Mouse (Mus musculus) heart, postnatal 0 days (tissue): Measurements from ENCODE around the gene Fam126a. TPM values are rescaled to one million over a fixed set of nuclear protein-coding genes. Genes with fewer than 3 reads are reported as not detected.
"Not testable (repeated sequence)": the region's sequence is repeated elsewhere in the genome, so short reads cannot be mapped to it uniquely, and the experiment has no call there.

Experiments
- ATAC-seq: fragments of 200-750 bp; cut with Nextera tagmentation; 2 replicates; pipeline ENCODE4 v1.8.0; 2017; ENCODE audit warnings: low read depth, moderate number of reproducible peaks, moderate library complexity; ENCODE audit not compliant: insufficient read depth
- DNase-seq: peaks from one replicate; pipeline ENCODE4 v3.0.0-alpha.2; 2016; ENCODE audit warnings: low spot score
- H3K27ac ChIP-seq: fragments of 300-500 bp; sonication (generic); 2 replicates; pipeline ENCODE4 v1.5.1; 2014; ENCODE audit warnings: low read depth, mild to moderate bottlenecking
- H3K27me3 ChIP-seq: fragments of 300-500 bp; sonication (generic); 2 replicates; pipeline ENCODE4 v1.6.1; 2014; ENCODE audit warnings: low read length, mixed read lengths; ENCODE audit not compliant: control insufficient read depth, insufficient read depth
- H3K36me3 ChIP-seq: fragments of 300-500 bp; sonication (generic); replicated peaks from 2 replicates; pipeline ENCODE4 v1.6.1; 2014; ENCODE audit warnings: low read length, mixed read lengths; ENCODE audit not compliant: control insufficient read depth, insufficient read depth
- H3K4me1 ChIP-seq: fragments of 300-500 bp; sonication (generic); 2 replicates; pipeline ENCODE4 v1.6.1; 2014; ENCODE audit warnings: antibody characterized with exemption; ENCODE audit not compliant: control insufficient read depth, insufficient read depth
- H3K4me2 ChIP-seq: fragments of 300-500 bp; sonication (generic); 2 replicates; pipeline ENCODE4 v1.6.1; 2014; ENCODE audit warnings: low read depth, mild to moderate bottlenecking, low read length, moderate library complexity
- H3K4me3 ChIP-seq: fragments of 300-500 bp; sonication (generic); 2 replicates; pipeline ENCODE4 v1.5.1; 2014; ENCODE audit warnings: low read depth, low read length
- H3K9ac ChIP-seq: fragments of 300-500 bp; sonication (generic); replicated peaks from 2 replicates; pipeline ENCODE4 v1.6.1; 2014; ENCODE audit warnings: low read depth, low read length, mixed read lengths
- H3K9me3 ChIP-seq: fragments of 300-500 bp; sonication (generic); replicated peaks from 2 replicates; pipeline ENCODE4 v1.6.1; 2016; ENCODE audit warnings: low read length; ENCODE audit not compliant: control insufficient read depth
- CTCF ChIP-seq: IDR thresholded peaks from 2 replicates; pipeline ENCODE4 v1.5.1; 2016; ENCODE audit warnings: antibody characterized with exemption, control low read depth, low read depth
- EP300 ChIP-seq: IDR thresholded peaks from 2 replicates; pipeline ENCODE4 v1.6.1; 2016; ENCODE audit warnings: antibody characterized with exemption, low read depth
- WGBS: fragments of 180-500 bp; shearing (Covaris S2); extraction: QIAGEN DNeasy Blood & Tissue Kit; methylation state at CpG from one replicate; pipeline ENCODE4 v1.1.7; 2014; 5-methylcytosine and 5-hydroxymethylcytosine counted together
- polyA plus RNA-seq: library from polyadenylated mRNA; unstranded; fragments of >200 nt; fragmentation: Nextera tagmentation; extraction: Ambion mirVana; gene quantifications from 2 replicates; pipeline ENCODE4 v1.2.1, GENCODE M21; 2015
- total RNA-seq: library from RNA; depleted of rRNA; stranded (reverse); fragments of >200 nt; gene quantifications from 2 replicates; pipeline ENCODE4 v1.2.3, GENCODE M21; 2014; ENCODE audit warnings: low replicate concordance

Gene Fam126a
- total and polyA plus RNA-seq, 2 experiments from 2014 or later: 27.7 to 37.3 TPM

DNA sequence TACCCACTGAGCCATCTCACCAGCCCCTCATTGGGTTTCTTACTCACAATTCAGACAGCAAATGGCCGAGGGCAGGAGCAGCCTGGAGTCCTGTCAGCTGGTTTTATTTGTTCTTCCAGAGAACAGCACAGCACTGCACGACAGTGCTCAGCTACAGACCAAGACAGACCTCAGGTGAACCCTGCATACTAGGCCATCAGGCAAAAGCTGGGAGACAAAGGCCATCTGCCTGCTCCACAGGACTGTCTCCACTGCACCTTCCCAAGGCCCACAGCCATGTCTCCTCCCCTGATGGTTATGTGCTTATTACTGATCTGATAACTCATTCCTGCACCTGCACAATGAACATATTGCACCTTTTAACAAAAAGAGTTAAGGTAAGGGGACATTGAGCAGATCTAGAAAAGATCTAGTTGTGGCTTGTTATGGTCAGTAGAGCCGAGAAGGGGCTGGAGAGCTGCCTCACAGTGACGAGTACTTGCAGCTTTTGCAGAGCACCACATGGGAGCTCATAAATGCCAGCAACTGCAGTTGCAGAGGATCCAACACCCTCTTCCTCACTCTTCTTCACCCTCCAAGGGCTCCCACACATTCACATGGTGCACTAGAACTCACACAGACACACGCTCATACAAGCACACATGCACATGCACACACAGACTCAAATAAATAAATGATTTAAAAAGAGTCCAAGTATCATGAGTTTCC, 137.2 kb downstream of the Fam126a start:
- H3K9me3 ChIP-seq: no peaks in the 10 kb centered on the region
- no peaks in the 10 kb centered on the region; the same call in 1 of the 2 replicates for H3K4me1 ChIP-seq
- no peaks in the 10 kb centered on the region for H3K36me3 ChIP-seq
- DNase-seq (no peak), ATAC-seq (no peak)
- no peak overlapping the region for H3K27ac ChIP-seq
- no peaks in the 10 kb centered on the region for H3K27me3 ChIP-seq
- no peak overlapping the region for H3K4me2 ChIP-seq
- 83% methylated on average over 5 of the region's 5 CpGs for WGBS
- H3K9ac ChIP-seq: no peak overlapping the region
- TF ChIP-seq EP300: no peak
- TF ChIP-seq CTCF: no peak
- no peak overlapping the region for H3K4me3 ChIP-seq

DNA sequence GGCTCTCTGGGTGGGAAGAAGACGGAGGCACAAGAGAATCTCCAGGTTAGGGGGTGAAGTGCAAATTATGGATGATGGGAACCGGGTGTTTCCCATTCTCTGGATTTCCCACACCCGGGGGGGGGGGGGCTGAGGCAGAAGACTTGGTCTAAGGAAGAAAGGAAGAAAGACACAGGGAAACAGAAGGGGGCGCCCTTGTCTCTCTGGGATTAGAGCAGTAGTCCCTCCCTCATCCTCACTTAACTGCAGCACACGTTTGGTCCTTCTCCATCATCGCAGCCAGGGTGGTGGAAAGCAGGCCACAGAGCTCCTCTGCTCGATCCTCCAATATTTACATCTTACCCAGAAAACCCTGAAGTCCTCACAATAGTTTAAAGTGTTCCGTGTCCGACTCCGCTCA, 139.8 kb downstream of the Fam126a start:
- Histone ChIP-seq H3K4me1 (no peaks in the 10 kb centered on the region; the same call in 1 of the 2 replicates), H3K9ac (no peak overlapping the region), H3K4me3 (no peak overlapping the region), H3K27me3 (no peaks in the 10 kb centered on the region), H3K9me3 (no peaks in the 10 kb centered on the region), H3K4me2 (no peak overlapping the region), H3K27ac (no peak overlapping the region), H3K36me3 (no peaks in the 10 kb centered on the region)
- DNase-seq (peak; percentile 73), ATAC-seq (peak; percentile 58; the same call in 1 of the 2 replicates)
- no peak for TF ChIP-seq EP300
- peak; percentile 59 for TF ChIP-seq CTCF
- WGBS: 41% methylated on average over 10 of the region's 10 CpGs

DNA sequence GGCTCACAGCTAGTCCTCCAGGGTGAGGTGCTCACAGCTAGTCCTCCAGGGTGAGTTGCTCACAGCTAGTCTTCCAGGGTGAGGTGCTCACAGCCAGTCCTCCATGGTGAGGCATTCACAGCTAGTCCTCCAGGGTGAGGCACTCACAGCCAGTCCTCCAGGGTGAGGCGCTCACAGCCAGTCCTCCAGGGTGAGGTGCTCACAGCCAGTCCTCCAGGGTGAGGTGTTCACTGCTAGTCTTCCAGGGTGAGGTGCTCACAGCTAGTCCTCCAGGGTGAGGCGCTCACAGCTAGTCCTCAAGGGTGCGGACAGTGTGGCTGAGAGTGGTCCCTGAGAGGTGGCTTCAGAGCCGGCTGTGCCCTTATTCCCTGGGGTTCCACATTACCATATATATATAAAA, 141.0 kb downstream of the Fam126a start:
- H3K27ac ChIP-seq: no peak overlapping the region
- 75% methylated on average over 4 of the region's 4 CpGs for WGBS
- no peak for ATAC-seq

DNA sequence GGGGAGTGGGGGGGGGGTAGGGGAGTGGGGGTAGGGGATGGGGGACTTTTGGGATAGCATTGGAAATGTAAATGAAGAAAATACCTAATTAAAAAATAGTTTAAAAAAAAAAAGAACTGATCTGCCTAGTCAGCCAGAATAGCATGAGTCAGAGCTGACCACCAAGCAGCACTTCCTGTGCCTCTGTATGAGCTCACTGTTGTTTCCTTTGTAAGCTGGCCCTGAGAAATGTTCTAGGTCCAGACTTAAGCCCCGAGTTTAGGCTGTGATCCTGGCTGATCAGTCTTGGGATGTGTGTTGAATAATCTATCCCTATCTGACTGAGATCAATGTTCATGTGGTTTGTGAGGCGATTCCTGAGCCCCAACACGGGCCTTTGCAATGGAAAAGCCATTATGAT, 143.4 kb downstream of the Fam126a start:
- no peaks in the 10 kb centered on the region for H3K4me1 ChIP-seq
- no peak overlapping the region for H3K4me3 ChIP-seq
- TF ChIP-seq CTCF: no peak
- no peak overlapping the region for H3K4me2 ChIP-seq
- peaks cover 6% of the 10 kb centered on the region; the same call in 1 of the 2 replicates for H3K9me3 ChIP-seq
- DNase-seq (no peak), ATAC-seq (no peak)
- no peak overlapping the region for H3K9ac ChIP-seq
- no peaks in the 10 kb centered on the region for H3K27me3 ChIP-seq
- no peaks in the 10 kb centered on the region for H3K36me3 ChIP-seq
- WGBS: 44% methylated on average over 3 of the region's 3 CpGs
- peak overlapping the region; percentile 65 for H3K27ac ChIP-seq

More for the DNA sequence above, 141.0 kb downstream of the Fam126a start:
- Histone ChIP-seq H3K4me1 (no peaks in the 10 kb centered on the region; the same call in 1 of the 2 replicates), H3K4me3 (no peak overlapping the region), H3K27me3 (no peaks in the 10 kb centered on the region), H3K9ac (no peak overlapping the region), H3K36me3 (no peaks in the 10 kb centered on the region), H3K4me2 (no peak overlapping the region), H3K9me3 (no peaks in the 10 kb centered on the region)
- peak; percentile 18; the same call in 1 of the 2 replicates for TF ChIP-seq CTCF
- TF ChIP-seq EP300: no peak
- DNase-seq: no peak

DNA sequence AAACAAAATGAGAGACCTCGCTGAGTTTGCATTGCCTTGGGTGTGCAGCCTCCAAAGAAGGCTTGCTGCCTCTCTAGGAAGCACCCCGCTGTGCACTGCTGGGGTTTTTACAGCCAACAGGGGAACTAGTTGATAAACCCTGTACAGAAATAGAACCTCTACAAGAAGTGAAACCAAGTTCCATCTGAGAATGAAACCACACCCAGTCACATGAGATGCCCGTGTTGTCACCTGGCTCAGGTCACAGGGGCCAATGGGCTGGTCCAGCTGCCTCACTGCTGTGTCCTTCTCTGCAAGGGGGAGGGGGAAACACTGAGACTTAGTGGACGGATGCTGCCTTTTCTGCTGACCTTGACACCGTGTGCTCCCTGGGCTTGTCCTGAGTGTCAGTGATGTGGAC, 156.0 kb downstream of the Fam126a start:
- DNase-seq (peak; percentile 80), ATAC-seq (peak; percentile 94)
- WGBS: 34% methylated on average over 5 of the region's 5 CpGs
- TF ChIP-seq EP300 (no peak; the same call in 1 of the 2 replicates), CTCF (no peak)
- Histone ChIP-seq H3K4me1 (peaks cover 26% of the 10 kb centered on the region), H3K36me3 (no peaks in the 10 kb centered on the region), H3K9me3 (no peaks in the 10 kb centered on the region), H3K4me3 (no peak overlapping the region), H3K4me2 (peak overlapping the region; percentile 21), H3K27me3 (no peaks in the 10 kb centered on the region), H3K27ac (peak overlapping the region; percentile 83), H3K9ac (no peak overlapping the region)

DNA sequence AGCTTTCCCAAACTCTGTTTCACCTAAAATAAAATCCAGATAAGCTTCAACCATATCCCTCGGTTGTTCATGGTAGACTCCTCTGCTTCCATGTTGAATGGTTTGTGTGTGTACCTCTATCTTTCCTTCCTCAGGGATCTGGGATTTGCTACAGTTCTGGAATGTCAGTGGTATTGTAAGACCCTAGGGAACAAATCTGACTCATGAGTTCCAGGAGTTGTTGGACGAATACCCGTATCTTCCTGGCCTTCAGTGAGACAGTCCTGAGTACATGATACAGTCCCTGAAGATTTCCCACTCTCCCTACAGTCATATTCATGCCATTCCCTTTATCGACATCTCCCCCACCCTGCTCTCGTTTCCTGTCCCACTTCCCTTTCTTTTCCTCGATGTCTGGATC, 157.9 kb downstream of the Fam126a start:
- Histone ChIP-seq H3K36me3 (no peaks in the 10 kb centered on the region), H3K4me2 (no peak overlapping the region), H3K27me3 (no peaks in the 10 kb centered on the region), H3K27ac (no peak overlapping the region), H3K9me3 (no peaks in the 10 kb centered on the region), H3K9ac (no peak overlapping the region), H3K4me1 (peaks cover 26% of the 10 kb centered on the region), H3K4me3 (no peak overlapping the region)
- WGBS: 50% methylated on average over 6 of the region's 6 CpGs
- TF ChIP-seq EP300: no peak
- TF ChIP-seq CTCF: no peak
- DNase-seq: peak; percentile 37
- no peak for ATAC-seq

DNA sequence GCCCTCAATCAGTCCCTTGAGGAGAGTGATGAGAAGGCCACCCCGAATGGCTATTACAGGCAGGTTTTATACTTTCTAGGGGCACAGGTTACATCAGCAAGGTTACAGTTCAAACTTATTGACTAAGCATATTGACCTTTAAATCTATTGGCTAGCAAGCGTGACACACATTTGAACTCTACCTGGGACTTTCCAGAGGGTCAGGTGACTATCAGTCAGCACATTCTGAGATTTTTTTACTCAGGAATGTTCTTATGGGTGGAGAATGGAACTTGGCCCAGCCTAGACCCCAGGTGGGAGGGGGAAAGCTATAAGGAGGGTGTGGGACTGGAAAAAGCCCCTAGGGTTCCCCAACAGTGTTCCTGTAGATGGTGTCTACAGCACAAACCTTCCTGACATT, 159.2 kb downstream of the Fam126a start:
- 98% methylated on average over 2 of the region's 2 CpGs for WGBS
- not testable (repeated sequence) for H3K4me3 ChIP-seq, ATAC-seq, H3K36me3 ChIP-seq, H3K27me3 ChIP-seq, H3K4me2 ChIP-seq, H3K27ac ChIP-seq, H3K9me3 ChIP-seq, H3K9ac ChIP-seq, DNase-seq
- H3K4me1 ChIP-seq: peaks cover 23% of the 10 kb centered on the region
